Mouse (Mus musculus): ENCODE measurements at regions not wholly inside any gene's neighbourhood (a gene's known extent, or its start where the extent isn't known, plus 50 kb on each side); places are given as distances from the start of the nearest gene placed in this dataset.

DNA sequence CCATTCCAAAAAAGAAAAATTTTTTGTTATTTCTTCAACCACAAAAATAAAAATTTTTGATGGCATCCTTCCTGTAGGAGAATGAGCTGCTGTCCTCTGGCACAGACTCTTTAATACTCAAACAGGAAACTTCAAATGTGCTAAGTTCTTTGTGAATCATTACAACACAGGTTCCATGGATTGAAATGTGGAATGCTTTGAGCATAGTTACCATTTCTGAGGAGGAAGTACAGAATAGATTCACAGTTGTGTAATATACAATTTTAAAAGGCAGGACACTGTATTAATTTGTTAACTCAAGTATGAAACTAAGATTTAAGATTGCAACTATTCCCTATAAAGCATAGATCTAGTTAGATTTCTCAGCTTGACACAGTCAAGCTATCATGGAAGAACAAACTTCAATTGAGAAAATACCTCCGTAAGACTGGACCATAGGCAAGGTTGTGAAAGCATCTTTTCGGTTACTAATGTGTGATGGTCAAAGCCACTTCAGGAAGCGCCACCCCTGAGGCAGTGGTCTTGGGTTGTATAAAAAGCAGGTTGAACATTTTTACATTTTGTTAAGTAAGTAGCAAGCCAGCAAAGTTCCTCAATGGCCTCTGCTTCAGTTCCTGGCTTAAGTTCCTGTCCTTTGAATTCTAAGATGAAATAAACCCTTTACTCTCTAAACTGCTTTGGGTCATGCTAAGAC is 354.0 kb upstream of the B3galt2 start:
- no peak overlapping the region for H3K4me3 ChIP-seq (ENCODE audit: control insufficient read depth in 1 of 2, insufficient read depth in 1 of 2, low read depth in 2 of 2, low read length in 2 of 2)
- no peaks in the 10 kb centered on the region for H3K4me1 ChIP-seq (ENCODE audit: control insufficient read depth in 1 of 2, insufficient read depth in 2 of 2, low read length in 2 of 2)
- no peaks in the 10 kb centered on the region for H3K27me3 ChIP-seq (ENCODE audit: control insufficient read depth in 1 of 2, insufficient read depth in 2 of 2, low read length in 2 of 2)
- no peak for DNase-seq (ENCODE audit: low read depth, low spot score)
- H3K27ac ChIP-seq (ENCODE audit: control insufficient read depth, low read depth, low read length): no peak overlapping the region
- H3K36me3 ChIP-seq (ENCODE audit: control insufficient read depth in 1 of 2, insufficient read depth in 2 of 2, low read length in 2 of 2): no peaks in the 10 kb centered on the region
- no peaks in the 10 kb centered on the region for H3K9me3 ChIP-seq (replicated peaks; ENCODE audit: insufficient read depth, low read length)
- H3K79me2 ChIP-seq (ENCODE audit: control insufficient read depth, insufficient read depth, low read length, poor library complexity): no peaks in the 10 kb centered on the region
- H3K9ac ChIP-seq (ENCODE audit: control insufficient read depth, low read depth, low read length, poor library complexity, severe bottlenecking): no peak overlapping the region
- TF ChIP-seq POLR2AphosphoS5 (IDR thresholded peaks at IDR 0.05; ENCODE audit: borderline replicate concordance, low read depth, low read length) (no peak), ETS1 (IDR thresholded peaks at IDR 0.05; ENCODE audit: low read depth, low read length) (no peak), HCFC1 (IDR thresholded peaks at IDR 0.05; ENCODE audit: low read depth, low read length) (no peak)

DNA sequence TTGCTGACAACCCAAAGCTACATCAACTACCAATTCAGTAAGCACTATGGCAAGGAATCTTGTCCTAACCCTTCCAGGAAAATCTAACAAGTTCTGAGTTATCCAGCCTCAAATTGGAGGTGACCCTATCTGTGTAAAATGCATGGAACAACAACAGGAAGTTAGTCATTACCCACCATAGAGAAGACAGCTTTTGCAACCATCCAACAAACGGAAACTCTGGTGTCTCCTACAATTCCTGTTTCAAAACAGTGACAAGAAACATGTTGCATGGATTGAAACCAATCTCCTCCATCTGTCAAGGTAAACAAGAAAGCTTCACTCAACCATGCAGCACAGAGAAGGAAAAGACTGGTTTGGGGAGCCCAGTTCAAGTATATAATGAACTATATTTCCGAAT is 353.0 kb upstream of the B3galt2 start:
- Histone ChIP-seq H3K4me3 (ENCODE audit: control insufficient read depth in 1 of 2, insufficient read depth in 1 of 2, low read depth in 2 of 2, low read length in 2 of 2) (no peak overlapping the region), H3K4me1 (ENCODE audit: control insufficient read depth in 1 of 2, insufficient read depth in 2 of 2, low read length in 2 of 2) (no peaks in the 10 kb centered on the region), H3K27me3 (ENCODE audit: control insufficient read depth in 1 of 2, insufficient read depth in 2 of 2, low read length in 2 of 2) (no peaks in the 10 kb centered on the region), H3K9me3 (replicated peaks; ENCODE audit: insufficient read depth, low read length) (no peaks in the 10 kb centered on the region), H3K36me3 (ENCODE audit: control insufficient read depth in 1 of 2, insufficient read depth in 2 of 2, low read length in 2 of 2) (no peaks in the 10 kb centered on the region), H3K79me2 (ENCODE audit: control insufficient read depth, insufficient read depth, low read length, poor library complexity) (no peaks in the 10 kb centered on the region), H3K27ac (ENCODE audit: control insufficient read depth, low read depth, low read length) (no peak overlapping the region), H3K9ac (ENCODE audit: control insufficient read depth, low read depth, low read length, poor library complexity, severe bottlenecking) (no peak overlapping the region)
- TF ChIP-seq BHLHE40 (IDR thresholded peaks at IDR 0.05; ENCODE audit: borderline replicate concordance, low read depth, low read length) (no peak), RAD21 (IDR thresholded peaks at IDR 0.05; ENCODE audit: low read depth, low read length) (no peak), TAL1 (IDR thresholded peaks at IDR 0.05; ENCODE audit: low read length) (no peak), ELF1 (IDR thresholded peaks at IDR 0.05; ENCODE audit: low read depth, low read length) (no peak), ZC3H11A (IDR thresholded peaks at IDR 0.05; ENCODE audit: low read depth, low read length) (no peak), NRF1 (IDR thresholded peaks at IDR 0.05; ENCODE audit: insufficient read depth, low read depth, low read length, poor library complexity, severe bottlenecking) (no peak), RCOR1 (IDR thresholded peaks at IDR 0.05; ENCODE audit: low read depth, low read length) (no peak), POLR2AphosphoS5 (IDR thresholded peaks at IDR 0.05; ENCODE audit: borderline replicate concordance, low read depth, low read length) (no peak), JUND (IDR thresholded peaks at IDR 0.05; ENCODE audit: low read depth, low read length) (no peak), TCF12 (IDR thresholded peaks at IDR 0.05; ENCODE audit: low read depth, low read length) (no peak), ZKSCAN1 (IDR thresholded peaks at IDR 0.05; ENCODE audit: low read depth, low read length) (no peak)
- DNase-seq (ENCODE audit: low read depth, low spot score): no peak

GRCm38 (mm10) chr1:143296555-143296954 is 343.9 kb upstream of the B3galt2 start:
- no peak overlapping the region for H3K4me3 ChIP-seq (ENCODE audit: control insufficient read depth in 1 of 2, insufficient read depth in 1 of 2, low read depth in 2 of 2, low read length in 2 of 2)
- H3K9me3 ChIP-seq (replicated peaks; ENCODE audit: insufficient read depth, low read length): no peaks in the 10 kb centered on the region
- no peak overlapping the region for H3K9ac ChIP-seq (ENCODE audit: control insufficient read depth, low read depth, low read length, poor library complexity, severe bottlenecking)
- no peaks in the 10 kb centered on the region for H3K4me1 ChIP-seq (ENCODE audit: control insufficient read depth in 1 of 2, insufficient read depth in 2 of 2, low read length in 2 of 2)
- no peak for DNase-seq (ENCODE audit: low read depth, low spot score)
- H3K79me2 ChIP-seq (ENCODE audit: control insufficient read depth, insufficient read depth, low read length, poor library complexity): no peaks in the 10 kb centered on the region
- TF ChIP-seq MAFK (IDR thresholded peaks at IDR 0.05; ENCODE audit: borderline replicate concordance, low read depth, low read length) (no peak), ZNF384 (IDR thresholded peaks at IDR 0.05; ENCODE audit: low read depth, low read length) (no peak), MXI1 (IDR thresholded peaks at IDR 0.05; ENCODE audit: low read depth, low read length) (no peak), ETS1 (IDR thresholded peaks at IDR 0.05; ENCODE audit: low read depth, low read length) (no peak), HCFC1 (IDR thresholded peaks at IDR 0.05; ENCODE audit: low read depth, low read length) (no peak)
- no peak overlapping the region for H3K27ac ChIP-seq (ENCODE audit: control insufficient read depth, low read depth, low read length)
- H3K36me3 ChIP-seq (ENCODE audit: control insufficient read depth in 1 of 2, insufficient read depth in 2 of 2, low read length in 2 of 2): no peaks in the 10 kb centered on the region
- no peaks in the 10 kb centered on the region for H3K27me3 ChIP-seq (ENCODE audit: control insufficient read depth in 1 of 2, insufficient read depth in 2 of 2, low read length in 2 of 2)

Measured in MEL (cell line).